Mouse (Mus musculus) heart, adult 11 months (tissue): Measurements from ENCODE around the gene Gm11020.

Experiments used
- DNase-seq: peaks from one replicate; pipeline ENCODE4 v3.0.0; 2022

Gene Gm11020

DNA sequence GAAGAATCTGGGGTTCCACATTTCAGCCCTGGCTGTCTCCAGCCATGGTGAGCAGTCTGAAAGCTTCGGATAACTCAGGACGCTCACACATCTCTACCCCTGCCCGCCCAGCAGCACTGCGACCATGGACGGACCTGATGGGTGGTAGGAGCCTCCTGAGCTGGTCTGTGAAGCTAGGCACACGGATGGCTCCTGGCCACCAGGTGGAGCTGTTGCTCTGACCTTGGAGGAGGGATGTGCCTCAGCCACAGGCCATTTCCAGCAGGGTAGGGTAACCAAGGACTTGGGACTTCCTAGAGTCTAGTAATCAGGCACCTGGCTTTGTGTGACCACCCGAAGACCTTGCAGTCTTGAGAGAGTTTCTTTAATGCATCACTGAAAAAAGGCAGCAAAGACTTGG lies 22.6 kb downstream of the Gm11020 start:
- DNase-seq, result peak; percentile 98

DNA sequence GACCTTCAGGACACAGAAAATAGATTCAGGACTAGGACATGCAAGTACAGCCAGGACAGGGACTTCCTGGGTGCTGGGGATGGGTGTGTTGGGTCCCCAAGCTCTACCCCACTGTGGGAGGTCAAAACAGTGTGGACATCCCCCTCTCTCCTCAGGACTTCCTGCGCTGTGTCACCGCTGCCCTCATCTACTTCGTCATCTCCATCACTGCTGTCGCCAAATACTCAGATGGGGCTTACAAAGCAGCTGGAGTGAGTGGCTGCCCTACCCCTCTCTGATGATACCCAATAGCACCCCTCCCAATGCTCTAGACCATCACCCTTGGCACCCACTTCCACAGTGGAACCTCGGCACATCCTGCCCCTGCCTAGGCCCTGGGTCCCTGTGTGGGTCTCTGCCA lies 23.3 kb downstream of the Gm11020 start:
- peak; percentile 91 for DNase-seq

DNA sequence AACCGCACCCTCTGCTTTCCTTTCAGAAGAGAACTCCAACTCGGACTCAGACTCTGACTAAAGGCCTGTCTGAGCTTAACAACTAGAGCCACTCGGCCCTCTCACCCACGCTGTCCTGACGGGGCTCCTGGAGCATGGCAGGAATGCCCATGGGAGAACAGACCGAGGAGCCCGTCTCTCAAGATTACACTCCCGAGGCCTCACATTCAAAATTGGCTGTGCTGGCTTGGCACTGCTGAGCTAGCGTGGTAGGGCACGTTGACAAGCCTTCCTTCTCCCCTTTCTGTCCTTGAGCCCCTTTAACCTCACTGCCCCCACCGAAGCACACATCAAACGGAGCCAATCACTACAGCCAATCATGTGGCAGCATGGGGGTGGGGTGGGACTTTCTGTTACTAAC lies 25.3 kb downstream of the Gm11020 start:
- peak; percentile 86 for DNase-seq

DNA sequence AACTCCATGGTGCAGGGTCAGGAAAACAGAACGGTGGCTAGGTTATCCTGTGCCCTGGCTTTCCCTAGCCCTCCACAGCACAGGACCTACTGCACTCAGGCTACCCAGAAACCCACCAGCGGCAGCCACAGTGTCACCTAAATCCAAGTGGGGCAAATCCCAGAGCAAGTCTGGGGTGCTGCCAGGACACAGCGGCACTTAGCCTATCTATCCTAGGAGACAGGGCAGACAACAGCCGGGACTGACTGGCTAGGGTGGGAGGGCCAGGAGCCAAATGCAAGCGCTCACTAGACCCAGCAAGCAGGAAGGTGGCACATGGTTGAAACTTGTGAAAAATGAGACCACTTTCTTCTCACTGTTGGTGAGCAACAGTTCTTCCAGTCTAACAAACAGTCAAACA lies 27.6 kb downstream of the Gm11020 start:
- DNase-seq, result peak; percentile 93

DNA sequence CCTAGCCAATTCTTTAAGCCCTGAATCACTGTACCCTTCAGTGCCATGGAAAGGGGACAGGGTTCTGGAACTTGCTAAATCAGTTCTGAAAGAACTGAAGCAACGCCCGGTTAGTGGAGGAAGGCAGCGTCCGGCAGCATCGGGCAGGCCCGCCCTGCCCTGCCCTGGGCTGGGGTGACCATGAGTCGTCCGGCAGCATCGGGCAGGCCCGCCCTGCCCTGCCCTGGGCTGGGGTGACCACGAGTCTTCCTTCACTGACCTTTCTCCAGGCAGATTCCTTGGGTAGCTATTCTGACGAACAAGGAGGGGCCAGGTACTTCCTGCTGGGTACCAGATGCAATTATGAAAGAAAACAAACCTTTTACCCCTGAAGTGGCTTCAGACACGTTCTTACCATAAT lies 28.7 kb downstream of the Gm11020 start:
- no peak for DNase-seq

DNA sequence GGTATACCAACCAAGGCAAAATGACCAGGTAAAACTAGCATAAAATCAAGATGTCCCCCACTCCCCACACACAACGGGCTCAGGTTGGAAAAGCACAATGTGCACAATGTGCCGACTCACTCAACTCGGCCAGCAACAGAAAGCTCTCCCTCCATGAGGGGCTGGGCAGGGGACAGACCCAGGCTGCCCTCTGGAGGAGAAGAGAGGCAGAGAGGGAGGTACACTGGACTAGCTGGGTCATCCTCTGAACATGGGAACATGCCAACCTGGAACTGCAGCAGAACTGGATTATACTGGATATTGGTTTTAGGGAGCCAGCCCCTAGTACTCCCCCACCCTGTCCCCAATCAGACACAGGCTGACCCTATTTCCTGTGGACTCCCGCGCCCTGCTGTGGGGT lies 31.8 kb downstream of the Gm11020 start:
- DNase-seq, result no peak

DNA sequence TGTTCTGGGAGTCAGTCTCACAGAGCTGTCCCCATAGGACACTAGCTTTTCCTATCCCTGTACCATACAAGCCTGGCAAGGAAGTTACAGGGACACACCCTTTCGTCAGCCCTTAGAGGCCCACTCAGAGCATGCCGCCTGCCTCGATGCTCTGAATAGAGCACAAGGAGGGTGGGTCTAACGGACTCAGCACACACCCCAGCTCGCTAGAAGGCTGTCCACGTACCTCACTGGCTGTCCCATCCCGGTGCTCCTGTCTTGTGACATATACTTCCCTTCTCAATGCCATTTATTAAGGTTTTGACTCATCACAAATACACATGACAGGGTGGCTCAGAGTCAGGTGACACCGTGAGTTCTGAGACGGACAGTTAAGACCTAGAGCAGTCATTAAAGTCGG lies 33.1 kb downstream of the Gm11020 start:
- DNase-seq, result no peak

DNA sequence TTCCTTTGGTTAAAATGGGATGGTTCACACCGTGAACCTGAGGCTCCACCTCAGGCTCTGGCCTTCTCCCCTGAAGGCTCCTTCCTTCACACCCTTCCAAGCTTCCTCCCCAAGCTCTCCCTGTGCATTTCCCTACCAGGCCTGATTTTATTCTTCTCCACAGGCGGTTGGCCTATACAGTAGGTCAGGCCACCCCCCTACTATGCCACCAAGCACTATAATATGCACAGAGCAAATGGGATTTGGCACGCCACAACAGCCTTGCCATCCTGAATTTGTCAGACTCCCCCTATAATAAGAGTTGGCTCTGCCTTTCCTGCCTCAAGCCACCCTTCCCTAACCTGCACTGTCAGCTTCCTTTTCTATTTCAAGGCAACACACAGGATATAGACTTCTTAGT lies 37.3 kb downstream of the Gm11020 start:
- no peak for DNase-seq

DNA sequence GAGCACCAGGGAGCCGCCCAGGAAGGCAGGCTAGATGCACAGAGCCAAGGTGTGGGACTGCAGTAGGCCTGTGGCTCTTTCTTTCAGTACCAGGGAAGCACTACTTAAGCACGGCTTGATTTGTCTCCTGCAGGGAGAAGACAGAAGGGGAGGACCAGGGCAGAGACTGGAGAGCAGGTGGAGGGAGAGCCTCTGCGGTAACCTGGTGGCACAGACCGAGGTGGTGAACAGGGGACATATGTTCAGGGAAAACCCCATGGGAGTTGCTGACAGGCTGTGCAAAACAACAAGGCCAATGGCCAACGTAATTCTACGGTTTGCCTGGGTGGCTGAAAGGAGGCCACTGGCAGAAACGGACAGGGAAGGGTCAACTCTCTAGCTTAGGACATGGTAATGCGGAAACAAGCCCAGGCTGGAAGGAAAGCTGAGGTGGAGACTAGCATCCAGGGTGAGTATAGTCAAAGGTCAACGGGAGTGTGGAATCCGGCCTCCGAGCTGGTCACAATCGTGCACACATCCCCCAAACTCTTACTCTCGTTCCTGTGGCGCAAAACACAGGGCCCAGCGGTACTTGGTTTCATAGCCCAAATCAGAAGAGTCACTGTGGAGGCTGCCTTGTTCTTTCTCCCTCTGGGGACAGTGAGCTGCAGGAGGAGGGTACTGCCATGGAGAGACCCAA lies 38.5 kb downstream of the Gm11020 start:
- DNase-seq, result no peak

DNA sequence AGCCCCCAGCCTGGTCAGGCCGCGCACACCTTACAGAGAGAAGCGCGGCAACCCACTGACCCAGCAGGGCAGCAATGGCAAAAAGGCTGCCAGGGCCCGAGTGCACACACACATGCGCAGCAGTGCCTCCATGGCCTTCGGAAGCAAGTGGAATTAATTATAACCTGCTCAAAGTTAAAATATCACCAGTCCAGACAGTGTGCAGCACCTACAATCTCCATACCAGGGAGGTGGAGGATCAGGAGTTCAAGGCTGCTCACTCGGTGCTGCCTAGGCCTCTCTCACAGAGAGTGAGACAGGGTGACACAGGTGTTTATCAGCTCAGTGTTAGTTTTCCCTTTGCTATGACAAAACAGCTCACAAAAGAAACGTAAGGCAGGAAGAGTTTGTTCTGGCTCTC lies 44.3 kb downstream of the Gm11020 start:
- no peak for DNase-seq

DNA sequence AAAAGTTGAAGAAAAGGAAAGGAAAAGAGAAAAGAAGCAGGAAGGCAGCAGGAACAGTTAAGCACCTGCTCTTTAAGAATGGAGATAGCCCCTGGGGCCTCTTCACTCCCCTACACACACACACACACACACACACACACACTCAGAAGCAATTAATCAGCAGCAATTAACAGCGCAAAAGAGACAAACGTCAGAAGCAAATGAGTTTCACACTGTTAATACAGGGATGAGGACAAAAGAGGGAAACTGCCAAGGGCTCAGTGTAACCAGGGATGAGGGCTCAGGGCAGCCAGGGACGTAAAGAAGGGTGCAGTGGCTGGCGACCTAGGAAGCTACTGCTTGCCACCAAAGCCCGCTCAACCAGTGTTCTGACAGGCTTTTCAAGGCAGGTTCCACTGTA lies 46.0 kb downstream of the Gm11020 start:
- DNase-seq, result no peak

DNA sequence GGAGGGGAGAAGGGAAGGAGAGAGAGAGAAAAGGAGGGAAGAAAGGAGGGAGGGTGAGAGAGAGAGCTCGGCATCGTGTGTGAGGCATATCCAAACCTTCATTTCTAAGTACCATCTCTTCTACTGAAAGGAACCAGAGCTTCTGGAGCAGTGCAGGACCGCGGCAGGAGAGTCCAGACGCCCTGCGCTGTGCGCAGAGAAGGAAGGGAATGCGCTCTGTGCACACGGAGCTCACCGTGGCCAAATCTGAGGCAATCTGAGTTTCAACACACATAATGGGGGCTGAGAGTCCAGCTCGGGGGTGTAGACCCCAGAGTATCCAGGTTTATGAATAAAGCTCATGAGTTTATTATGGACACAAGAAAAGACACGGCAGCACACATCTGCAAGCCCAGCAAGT lies 48.2 kb downstream of the Gm11020 start:
- DNase-seq, result no peak

DNA sequence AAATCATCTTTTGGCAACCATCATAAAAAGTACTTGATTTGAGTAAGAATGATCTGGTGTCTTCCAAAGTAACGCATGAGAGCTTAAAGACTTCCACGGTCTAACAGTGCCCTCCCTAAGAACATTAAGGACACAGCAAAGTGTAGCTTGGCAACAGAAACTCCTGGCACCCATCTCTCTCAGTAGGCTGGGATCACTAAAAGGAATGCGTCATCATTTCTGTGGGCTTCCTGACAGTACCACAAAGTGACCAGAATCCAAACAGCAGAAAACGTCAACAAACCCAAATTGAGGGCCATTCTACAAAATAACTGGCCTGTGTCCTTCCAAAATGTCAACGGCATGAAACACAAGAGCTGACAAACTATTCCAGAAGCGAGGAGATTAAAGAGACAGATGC lies 48.7 kb downstream of the Gm11020 start:
- DNase-seq, result no peak

DNA sequence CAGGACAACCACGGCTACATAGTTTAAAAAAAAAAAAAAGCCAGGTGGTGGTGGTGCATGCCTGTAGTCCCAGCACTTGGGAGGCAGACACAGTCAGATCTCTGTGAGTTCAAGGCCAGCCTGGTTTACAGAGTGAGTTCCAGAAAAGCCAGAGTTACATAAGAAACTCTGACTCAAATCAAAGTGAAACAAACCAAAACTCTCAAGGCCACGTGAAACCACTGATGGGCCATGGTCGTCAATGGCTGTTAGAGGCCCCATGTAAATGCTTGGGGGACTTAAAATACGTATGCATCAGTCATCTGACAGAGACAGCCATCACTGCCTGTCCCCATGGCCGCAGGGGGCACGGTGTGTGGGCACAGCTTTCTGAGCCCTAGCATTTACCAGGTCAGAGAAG lies 49.8 kb downstream of the Gm11020 start:
- DNase-seq, result no peak
